Mouse (Mus musculus): ENCODE data around the gene Samt1. TPM values are rescaled to one million over a fixed set of nuclear protein-coding genes. Genes with fewer than 3 reads are reported as not detected.
"Not testable (repeated sequence)": the region's sequence is repeated elsewhere in the genome, so short reads cannot be mapped to it uniquely, and the experiment has no call there.

Samt1 gene
- not detected in 2 replicates for polyA plus RNA-seq (2015; fragmentation: Nextera tagmentation; extraction: Ambion mirVana)

GRCm38 (mm10) chrX:154012540-154012939 is at the start of gene Samt1:
Gene Samt1, minus strand, starts transcription at chrX:154012640.
- ATAC-seq (replicated peaks; ENCODE audit: extremely low read depth, insufficient read depth, low FRiP score); H3K9ac ChIP-seq (ENCODE audit: low read length); H3K36me3 ChIP-seq (ENCODE audit: control insufficient read depth, insufficient read depth); H3K9me3 ChIP-seq (replicated peaks; ENCODE audit: control insufficient read depth, low read length); H3K27me3 ChIP-seq (ENCODE audit: control insufficient read depth, insufficient read depth, low read length); H3K27ac ChIP-seq (ENCODE audit: low read length); H3K4me3 ChIP-seq (ENCODE audit: low read length); H3K4me1 ChIP-seq (ENCODE audit: control insufficient read depth, insufficient read depth, low read length); H3K4me2 ChIP-seq (ENCODE audit: low read depth, low read length): not testable (repeated sequence)

- not testable (repeated sequence) for H3K36me3 ChIP-seq (ENCODE audit: control insufficient read depth, insufficient read depth); H3K9me3 ChIP-seq (replicated peaks; ENCODE audit: control insufficient read depth, low read length); ATAC-seq (replicated peaks; ENCODE audit: extremely low read depth, insufficient read depth, low FRiP score); H3K27me3 ChIP-seq (ENCODE audit: control insufficient read depth, insufficient read depth, low read length); H3K9ac ChIP-seq (ENCODE audit: low read length); H3K27ac ChIP-seq (ENCODE audit: low read length); H3K4me3 ChIP-seq (ENCODE audit: low read length); H3K4me1 ChIP-seq (ENCODE audit: control insufficient read depth, insufficient read depth, low read length); H3K4me2 ChIP-seq (ENCODE audit: low read depth, low read length)
These were observed 42.5 kb upstream of the Samt1 start, which contains the start of gene Gm10057 for GRCm38 (mm10) chrX:154054939-154055338. Gene Gm10057, minus strand, starts transcription at chrX:154055039.

GRCm38 (mm10) chrX:154033727-154034126 is 21.3 kb upstream of the Samt1 start, which contains the start of gene 4921511M17Rik:
Gene 4921511M17Rik, minus strand, starts transcription at chrX:154033827.
- not testable (repeated sequence) for H3K4me1 ChIP-seq (ENCODE audit: control insufficient read depth, insufficient read depth, low read length); H3K4me3 ChIP-seq (ENCODE audit: low read length); H3K4me2 ChIP-seq (ENCODE audit: low read depth, low read length); H3K36me3 ChIP-seq (ENCODE audit: control insufficient read depth, insufficient read depth); H3K27ac ChIP-seq (ENCODE audit: low read length); H3K27me3 ChIP-seq (ENCODE audit: control insufficient read depth, insufficient read depth, low read length); H3K9me3 ChIP-seq (replicated peaks; ENCODE audit: control insufficient read depth, low read length); H3K9ac ChIP-seq (ENCODE audit: low read length); ATAC-seq (replicated peaks; ENCODE audit: extremely low read depth, insufficient read depth, low FRiP score)

- not testable (repeated sequence) for H3K27me3 ChIP-seq (ENCODE audit: control insufficient read depth, insufficient read depth, low read length); ATAC-seq (replicated peaks; ENCODE audit: extremely low read depth, insufficient read depth, low FRiP score); H3K4me1 ChIP-seq (ENCODE audit: control insufficient read depth, insufficient read depth, low read length); H3K4me3 ChIP-seq (ENCODE audit: low read length); H3K36me3 ChIP-seq (ENCODE audit: control insufficient read depth, insufficient read depth); H3K9ac ChIP-seq (ENCODE audit: low read length); H3K27ac ChIP-seq (ENCODE audit: low read length); H3K9me3 ChIP-seq (replicated peaks; ENCODE audit: control insufficient read depth, low read length); H3K4me2 ChIP-seq (ENCODE audit: low read depth, low read length)
- no CpG with 5 or more reads among the region's 2 CpGs for WGBS
These were observed 35.5 kb downstream of the Samt1 start for GRCm38 (mm10) chrX:153976914-153977313.

GRCm38 (mm10) chrX:153976467-153976866 is 36.0 kb downstream of the Samt1 start:
- H3K27ac ChIP-seq (ENCODE audit: low read length); H3K9ac ChIP-seq (ENCODE audit: low read length); H3K9me3 ChIP-seq (replicated peaks; ENCODE audit: control insufficient read depth, low read length); ATAC-seq (replicated peaks; ENCODE audit: extremely low read depth, insufficient read depth, low FRiP score); H3K4me3 ChIP-seq (ENCODE audit: low read length); H3K4me2 ChIP-seq (ENCODE audit: low read depth, low read length); H3K4me1 ChIP-seq (ENCODE audit: control insufficient read depth, insufficient read depth, low read length); H3K27me3 ChIP-seq (ENCODE audit: control insufficient read depth, insufficient read depth, low read length); H3K36me3 ChIP-seq (ENCODE audit: control insufficient read depth, insufficient read depth): not testable (repeated sequence)
- WGBS: 33% methylated on average over 4 of the region's 4 CpGs

- Histone ChIP-seq H3K4me3 (ENCODE audit: low read length) (no peak overlapping the region), H3K27ac (ENCODE audit: low read length) (no peak overlapping the region), H3K4me1 (ENCODE audit: control insufficient read depth, insufficient read depth, low read length) (no peaks in the 10 kb centered on the region), H3K27me3 (ENCODE audit: control insufficient read depth, insufficient read depth, low read length) (no peaks in the 10 kb centered on the region), H3K36me3 (ENCODE audit: control insufficient read depth, insufficient read depth) (no peaks in the 10 kb centered on the region), H3K9me3 (replicated peaks; ENCODE audit: control insufficient read depth, low read length) (no peaks in the 10 kb centered on the region), H3K9ac (ENCODE audit: low read length) (no peak overlapping the region), H3K4me2 (ENCODE audit: low read depth, low read length) (no peak overlapping the region)
- 7% methylated on average over 2 of the region's 2 CpGs for WGBS
- ATAC-seq (replicated peaks; ENCODE audit: extremely low read depth, insufficient read depth, low FRiP score): no peak
These were observed 38.0 kb downstream of the Samt1 start for GRCm38 (mm10) chrX:153974450-153974849.

- H3K4me3 ChIP-seq (ENCODE audit: low read length); H3K4me1 ChIP-seq (ENCODE audit: control insufficient read depth, insufficient read depth, low read length); H3K9ac ChIP-seq (ENCODE audit: low read length); H3K4me2 ChIP-seq (ENCODE audit: low read depth, low read length); ATAC-seq (replicated peaks; ENCODE audit: extremely low read depth, insufficient read depth, low FRiP score); H3K36me3 ChIP-seq (ENCODE audit: control insufficient read depth, insufficient read depth); H3K27ac ChIP-seq (ENCODE audit: low read length); H3K27me3 ChIP-seq (ENCODE audit: control insufficient read depth, insufficient read depth, low read length); H3K9me3 ChIP-seq (replicated peaks; ENCODE audit: control insufficient read depth, low read length): not testable (repeated sequence)
- no CpG with 5 or more reads among the region's 2 CpGs for WGBS
These were observed 59.6 kb downstream of the Samt1 start for GRCm38 (mm10) chrX:153952866-153953265.

Other genes starting within 250 kb of the Samt1 start
- gene Spin2c, start 180.4 kb downstream of the Samt1 start, polyA plus RNA-seq (2015; fragmentation: Nextera tagmentation; extraction: Ambion mirVana): 4.3 and 4.7 TPM in 2 replicates
- gene 4921511M17Rik, start 21.2 kb upstream of the Samt1 start, polyA plus RNA-seq (2015; fragmentation: Nextera tagmentation; extraction: Ambion mirVana): not detected in 2 replicates
- gene Gm10057, start 42.4 kb upstream of the Samt1 start, polyA plus RNA-seq (2015; fragmentation: Nextera tagmentation; extraction: Ambion mirVana): not detected in 2 replicates
- not detected in 2 replicates for gene Gm15140, start 108.0 kb upstream of the Samt1 start, polyA plus RNA-seq (2015; fragmentation: Nextera tagmentation; extraction: Ambion mirVana)

Data from heart, embryonic 16.5 days (tissue).